Mouse (Mus musculus): ENCODE measurements around the gene Phyh. TPM values are rescaled to one million over a fixed set of nuclear protein-coding genes. Genes with fewer than 3 reads are reported as not detected.

Gene Phyh
- polyA plus RNA-seq, 1 experiment from 2014 or later, result 45.1 TPM

Other genes with a start within 250 kb of the Phyh start
- gene Bend7, start 201.2 kb upstream of the Phyh start, polyA plus RNA-seq (2014; fragmentation: Nextera tagmentation; extraction: Ambion mirVana), result 2.4 TPM in 2 replicates
- gene Sephs1, start 37.5 kb upstream of the Phyh start, polyA plus RNA-seq (2014; fragmentation: Nextera tagmentation; extraction: Ambion mirVana), result 65.3 and 71.2 TPM in 2 replicates
- not detected in 2 replicates for gene Ucma, start 57.1 kb downstream of the Phyh start, polyA plus RNA-seq (2014; fragmentation: Nextera tagmentation; extraction: Ambion mirVana)
- gene Mcm10, start 93.8 kb downstream of the Phyh start, polyA plus RNA-seq (2014; fragmentation: Nextera tagmentation; extraction: Ambion mirVana), result 77.2 and 84.4 TPM in 2 replicates
- gene Optn, start 145.0 kb downstream of the Phyh start, polyA plus RNA-seq (2014; fragmentation: Nextera tagmentation; extraction: Ambion mirVana), result 18.7 and 21.8 TPM in 2 replicates
- gene Ccdc3, start 218.8 kb downstream of the Phyh start, polyA plus RNA-seq (2014; fragmentation: Nextera tagmentation; extraction: Ambion mirVana), result 21.7 and 22.5 TPM in 2 replicates

Data from liver, embryonic 11.5 days (tissue).